Mouse (Mus musculus) embryonic fibroblast, embryonic 13.5 days (primary cell): ENCODE data around the gene Mtif3.

ENCODE experiments used
- CTCF ChIP-seq: IDR thresholded peaks from 2 replicates; pipeline ENCODE4 v1.5.1; 2011; ENCODE audit warnings: mild to moderate bottlenecking, control low read depth, low read length, moderate library complexity, borderline replicate concordance; ENCODE audit not compliant: insufficient read depth
- POLR2A ChIP-seq: IDR thresholded peaks from 2 replicates; pipeline ENCODE4 v1.6.1; 2011; ENCODE audit warnings: low read depth, mild to moderate bottlenecking, control low read depth, low read length, moderate library complexity

DNA sequence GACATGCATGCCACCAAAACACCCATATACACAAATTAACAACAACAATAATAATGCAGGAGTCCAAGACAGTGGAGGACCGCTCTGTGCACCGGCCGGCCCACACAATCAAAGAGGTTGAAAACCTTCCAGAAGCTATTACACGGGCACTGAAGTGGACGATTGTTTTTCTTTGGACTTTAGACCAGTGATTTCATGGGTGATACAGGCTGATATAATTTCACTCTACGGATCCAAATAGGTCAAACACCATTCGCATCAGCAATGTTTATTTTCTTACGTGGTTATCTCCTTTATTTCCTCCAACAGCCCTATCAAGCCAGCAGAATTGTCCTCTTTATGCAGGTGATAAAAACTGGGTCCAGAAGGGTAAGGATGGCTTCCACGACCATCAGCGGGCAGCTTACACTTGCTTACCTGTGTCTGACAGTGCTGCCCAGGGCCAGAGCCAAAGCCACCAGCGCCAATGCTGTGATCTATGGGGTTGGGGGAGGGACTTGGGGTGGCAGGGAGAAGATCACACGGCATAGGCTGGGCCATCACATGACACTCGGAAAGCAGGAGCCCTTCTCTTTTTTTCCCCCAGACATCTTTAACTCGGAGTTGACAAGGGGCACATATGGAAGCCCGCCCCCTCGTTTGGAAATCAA lies 31.6 kb downstream of the Mtif3 start:
- TF ChIP-seq POLR2A (no peak), CTCF (no peak)
